In genomic region chr16:21615802-21616201, GRCm38 (mm10) we compare ENCODE assay signal across 9 mouse cellular contexts.
A peak's percentile ranks its signal among the peaks of the same experiment; 100 is the strongest.
DNase-seq lines count a peak whose midpoint lies in the region; TF ChIP-seq lines count a peak whose summit lies in the region.
"Had no signal": no experiment of that assay in that cellular context is flagged by ENCODE, and none has a peak within 500 bp of the region (broad histone marks: within the 10 kb centered on the region; RNA-seq: fewer than 3 reads in every experiment).

No protein-coding gene starts in this region.

- 64% methylated on average over 7 of the region's 7 CpGs for WGBS in small intestine, adult 2 months

- H3K4me1 ChIP-seq in small intestine, adult 2 months (ENCODE audit: control insufficient read depth, insufficient read depth, insufficient read length, low read length), result no peaks in the 10 kb centered on the region
- H3K4me1 ChIP-seq: liver, embryonic 15.5 days had no signal

- TF ChIP-seq POLR2A in small intestine, adult 2 months (IDR thresholded peaks at IDR 0.05; ENCODE audit: low read depth, low read length), result no peak

- H3K4me3 ChIP-seq in small intestine, adult 2 months (ENCODE audit: low read depth, low read length), result no peak overlapping the region
- H3K4me3 ChIP-seq: liver, embryonic 15.5 days had no signal

- peak; percentile 33 to 38 for DNase-seq in cerebellum, adult 18-20 months
- no peak for DNase-seq in cerebellum, adult 11-12 months
- peak; percentile 30 for DNase-seq in left cerebral cortex, postnatal 4 days
- no peak for DNase-seq in left cerebral cortex, adult 11 months (ENCODE audit: low spot score)
- DNase-seq in brain, adult 2 months (ENCODE audit: low read depth, low spot score), result peak; percentile 69
- peak; percentile 55 for DNase-seq in induced T-regulatory cell, adult 2 months (ENCODE audit: low read depth)
- DNase-seq in frontal cortex, postnatal 14 days (ENCODE audit: low spot score in 2 of 2), result no peak

- no peaks in the 10 kb centered on the region for H3K36me3 ChIP-seq in small intestine, adult 2 months (ENCODE audit: control insufficient read depth, insufficient read depth, low read length)
- H3K36me3 ChIP-seq: liver, embryonic 15.5 days had no signal

- intact Hi-C loops in left cerebral cortex, postnatal 4 days (cut with DNase I), result loop anchor here (10.0 kb wide), 1 partner anchor 109 kb away; no protein-coding TSS in a partner anchor

- no peak overlapping the region for H3K27ac ChIP-seq in small intestine, adult 2 months (ENCODE audit: insufficient read depth, low read depth, low read length)
- H3K27ac ChIP-seq: liver, embryonic 15.5 days had no signal

- peak; percentile 65; the same call in 1 of the 2 replicates for TF ChIP-seq CTCF in small intestine, adult 2 months (IDR thresholded peaks at IDR 0.05; ENCODE audit: extremely low read depth, insufficient read length, insufficient replicate concordance, low read depth, low read length)

- no peaks in the 10 kb centered on the region for H3K27me3 ChIP-seq in small intestine, adult 2 months (ENCODE audit: control insufficient read depth, insufficient read depth, low read length)
- H3K27me3 ChIP-seq: liver, embryonic 15.5 days had no signal

Comparison
In these comparisons a context has a peak if more than half of its experiments do, and no peak if none do; other contexts are left out.
1. DNase-seq: peak in cerebellum, adult 18-20 months (2 of 2), left cerebral cortex, postnatal 4 days (single experiment), brain, adult 2 months (single experiment) and induced T-regulatory cell, adult 2 months (single experiment); none in cerebellum, adult 11-12 months (single experiment), left cerebral cortex, adult 11 months (single experiment) and frontal cortex, postnatal 14 days (0 of 2).